In the genomic region with DNA sequence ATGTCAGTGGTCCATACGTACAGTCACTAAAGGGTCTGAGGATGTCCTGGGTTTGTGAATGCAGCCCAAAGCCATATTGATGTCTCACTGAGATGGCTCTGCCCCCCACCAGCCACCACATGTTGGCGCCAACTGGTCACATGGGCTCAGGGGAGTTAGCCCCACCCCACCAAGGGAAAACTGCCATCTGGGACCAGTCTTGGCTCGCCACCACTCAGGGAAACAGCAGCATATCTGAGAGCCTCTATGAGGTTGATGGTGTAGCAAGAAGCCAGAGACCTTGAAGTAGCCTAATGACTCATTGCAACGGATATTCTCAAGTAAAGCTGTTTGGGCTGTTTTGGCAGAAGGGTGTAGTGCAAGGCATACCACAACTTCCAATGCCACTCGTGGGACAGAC, we compare ENCODE assay signal across 18 mouse cellular contexts.
"Had no signal": no experiment of that assay in that cellular context is flagged by ENCODE, and none has a peak within 500 bp of the region (broad histone marks: within the 10 kb centered on the region; RNA-seq: fewer than 3 reads in every experiment).

No protein-coding gene starts in this region.

- H3K4me1 ChIP-seq: liver, embryonic 13.5 days; midbrain, embryonic 12.5 days; neural tube, embryonic 12.5 days had no signal

- H3K27ac ChIP-seq: kidney, postnatal 0 days; limb, embryonic 12.5 days; liver, embryonic 13.5 days; lung, embryonic 15.5 days; macrophage; midbrain, embryonic 12.5 days; neural tube, embryonic 12.5 days had no signal

- H3K27me3 ChIP-seq: lung, embryonic 15.5 days had no signal

- ATAC-seq: liver, postnatal 0 days had no signal

- H3K9me3 ChIP-seq: limb, embryonic 12.5 days; liver, embryonic 13.5 days; lung, embryonic 15.5 days; megakaryocyte, embryonic 14.5 days; midbrain, embryonic 12.5 days; neural tube, embryonic 12.5 days had no signal

- H3K9ac ChIP-seq: limb, embryonic 12.5 days; liver, embryonic 13.5 days; liver, postnatal 0 days; lung, embryonic 15.5 days; midbrain, embryonic 12.5 days; neural tube, embryonic 12.5 days had no signal

- H3K36me3 ChIP-seq: limb, embryonic 12.5 days; liver, embryonic 13.5 days; lung, embryonic 15.5 days; midbrain, embryonic 12.5 days; neural tube, embryonic 12.5 days had no signal

- DNase-seq: kidney, adult 11 months; kidney, adult 9 months; kidney, postnatal 36 days; layer of hippocampus, adult 9-11 months; layer of hippocampus, postnatal 36 days; liver; liver, embryonic 13.5 days; liver, postnatal 0 days; right cerebral cortex, postnatal 4 days; spleen, adult 18-20 months; thymus, postnatal 25 days had no signal

- H3K4me2 ChIP-seq: limb, embryonic 12.5 days; liver, embryonic 13.5 days; lung, embryonic 15.5 days; midbrain, embryonic 12.5 days; neural tube, embryonic 12.5 days had no signal

- H3K4me3 ChIP-seq: limb, embryonic 12.5 days; liver, embryonic 13.5 days; lung, embryonic 15.5 days; megakaryocyte, embryonic 14.5 days; midbrain, embryonic 12.5 days; neural tube, embryonic 12.5 days had no signal
